Comparison of ENCODE assay signal across 8 mouse cellular contexts in genomic region chrX:169880826-169881225, GRCm38 (mm10).
A peak's percentile ranks its signal among the peaks of the same experiment; 100 is the strongest.
DNase-seq lines count a peak whose midpoint lies in the region; ATAC-seq and TF ChIP-seq lines count a peak whose summit lies in the region.

No protein-coding gene starts in this region.

- DNase-seq in adrenal gland, adult (ENCODE audit: inconsistent age in 2 of 2, low spot score in 1 of 2) = peak; percentile 26 to 55
- no peak for DNase-seq in adrenal gland, adult 18-20 months (ENCODE audit: low spot score in 2 of 2)
- DNase-seq in adipocyte (ENCODE audit: low spot score) = peak; percentile 31
- DNase-seq in heart, postnatal 0 days (ENCODE audit: low spot score) = peak; percentile 28
- no peak for DNase-seq in midbrain, postnatal 0 days (ENCODE audit: low spot score)
- no peak for DNase-seq in layer of hippocampus, postnatal 10 days (ENCODE audit: low spot score in 2 of 2)
- no peak for DNase-seq in layer of hippocampus, adult 18-20 months (ENCODE audit: low spot score in 2 of 2)

- no peaks in the 10 kb centered on the region for H3K9me3 ChIP-seq in heart, postnatal 0 days (replicated peaks; ENCODE audit: control insufficient read depth, low read length)
- H3K9me3 ChIP-seq in limb, embryonic 15.5 days = no peaks in the 10 kb centered on the region
- H3K9me3 ChIP-seq in midbrain, postnatal 0 days (ENCODE audit: low read length) = no peaks in the 10 kb centered on the region

- H3K4me2 ChIP-seq in heart, postnatal 0 days (ENCODE audit: low read depth, low read length) = peak overlapping the region; percentile 80
- peak overlapping the region; percentile 60 for H3K4me2 ChIP-seq in limb, embryonic 15.5 days
- H3K4me2 ChIP-seq in midbrain, postnatal 0 days (ENCODE audit: low read depth, low read length, poor library complexity, severe bottlenecking) = peak overlapping the region; percentile 63

- no peak overlapping the region; the same call in 1 of the 2 replicates for H3K27ac ChIP-seq in heart, postnatal 0 days (ENCODE audit: low read depth)
- H3K27ac ChIP-seq in limb, embryonic 15.5 days = peak overlapping the region; percentile 47
- no peak overlapping the region for H3K27ac ChIP-seq in midbrain, postnatal 0 days (ENCODE audit: low read depth, low read length)

- no peak for TF ChIP-seq EP300 in heart, postnatal 0 days (IDR thresholded peaks at IDR 0.05; ENCODE audit: low read depth)

- no peak for TF ChIP-seq CTCF in heart, postnatal 0 days (IDR thresholded peaks at IDR 0.05; ENCODE audit: low read depth)
- TF ChIP-seq CTCF in midbrain, postnatal 0 days (IDR thresholded peaks at IDR 0.05) = no peak

- WGBS in heart, postnatal 0 days = 18% methylated on average over 10 of the region's 10 CpGs
- 21% methylated on average over 10 of the region's 10 CpGs for WGBS in limb, embryonic 15.5 days
- 26% methylated on average over 10 of the region's 10 CpGs for WGBS in midbrain, postnatal 0 days

- peak overlapping the region; percentile 57 for H3K4me3 ChIP-seq in heart, postnatal 0 days (ENCODE audit: low read depth, low read length)
- peak overlapping the region; percentile 51 for H3K4me3 ChIP-seq in limb, embryonic 15.5 days
- peak overlapping the region; percentile 46 for H3K4me3 ChIP-seq in midbrain, postnatal 0 days (ENCODE audit: low read depth, low read length)

- no peak for ATAC-seq in heart, postnatal 0 days (ENCODE audit: insufficient read depth, low read depth)
- no peak for ATAC-seq in limb, embryonic 15.5 days (ENCODE audit: insufficient number of reproducible peaks, low FRiP score, low TSS enrichment, low read depth)
- ATAC-seq in midbrain, postnatal 0 days (ENCODE audit: low FRiP score) = no peak

- H3K27me3 ChIP-seq in heart, postnatal 0 days (ENCODE audit: control insufficient read depth, insufficient read depth, low read length) = no peaks in the 10 kb centered on the region
- H3K27me3 ChIP-seq in limb, embryonic 15.5 days = 0 out of 2 replicates have a peak, but pooled peaks cover 5% of the 10 kb centered on the region
- H3K27me3 ChIP-seq in midbrain, postnatal 0 days (ENCODE audit: insufficient read depth, low read length) = no peaks in the 10 kb centered on the region

- peak overlapping the region; percentile 65 for H3K9ac ChIP-seq in heart, postnatal 0 days (replicated peaks; ENCODE audit: low read depth, low read length)
- no peak overlapping the region for H3K9ac ChIP-seq in limb, embryonic 15.5 days
- H3K9ac ChIP-seq in midbrain, postnatal 0 days (replicated peaks; ENCODE audit: low read length, poor library complexity, severe bottlenecking) = no peak overlapping the region

- H3K36me3 ChIP-seq in heart, postnatal 0 days (replicated peaks; ENCODE audit: control insufficient read depth, insufficient read depth, low read length) = no peaks in the 10 kb centered on the region
- H3K36me3 ChIP-seq in limb, embryonic 15.5 days = no peaks in the 10 kb centered on the region
- no peaks in the 10 kb centered on the region for H3K36me3 ChIP-seq in midbrain, postnatal 0 days (ENCODE audit: insufficient read depth, low read length)

- H3K4me1 ChIP-seq in heart, postnatal 0 days (ENCODE audit: control insufficient read depth, insufficient read depth) = no peaks in the 10 kb centered on the region
- no peaks in the 10 kb centered on the region for H3K4me1 ChIP-seq in limb, embryonic 15.5 days
- no peaks in the 10 kb centered on the region for H3K4me1 ChIP-seq in midbrain, postnatal 0 days (ENCODE audit: insufficient read depth, low read length)

Comparison
In these comparisons a context has a peak if more than half of its experiments do, and no peak if none do; other contexts are left out.
1. DNase-seq: peak in adrenal gland, adult (2 of 2), adipocyte (single experiment) and heart, postnatal 0 days (single experiment); none in adrenal gland, adult 18-20 months (0 of 2), midbrain, postnatal 0 days (single experiment), layer of hippocampus, postnatal 10 days (0 of 2) and layer of hippocampus, adult 18-20 months (0 of 2).
2. Peak in every context shown above with its lines, with median percentiles within 50 percentile points of each other: H3K4me2 ChIP-seq and H3K4me3 ChIP-seq.